Mouse (Mus musculus) bone marrow, adult 2 months (tissue): Measurements from ENCODE around the gene Sdr39u1. TPM values are rescaled to one million over a fixed set of nuclear protein-coding genes. Genes with fewer than 3 reads are reported as not detected.

Source experiments
- H3K27ac ChIP-seq: fragments of 200-500 bp; 2 replicates; pipeline ENCODE4 v1.5.1; 2012; ENCODE audit warnings: low read depth, mild to moderate bottlenecking, control low read depth, inconsistent platforms, low read length; ENCODE audit not compliant: control insufficient read depth, poor library complexity, insufficient read depth
- H3K4me1 ChIP-seq: fragments of 200-500 bp; 2 replicates; pipeline ENCODE4 v1.6.1; 2011; ENCODE audit warnings: low read length; ENCODE audit not compliant: control insufficient read depth, insufficient read depth
- H3K4me3 ChIP-seq: fragments of 200-500 bp; replicated peaks from 2 replicates; pipeline ENCODE3; 2011; ENCODE audit warnings: mild to moderate bottlenecking, low read depth, low read length, control low read depth; ENCODE audit not compliant: control insufficient read depth
- CTCF ChIP-seq: fragments of 200-500 bp; IDR thresholded peaks from 2 replicates; pipeline ENCODE4 v1.5.1; 2011; ENCODE audit warnings: low read length, control low read depth; ENCODE audit not compliant: control insufficient read depth, insufficient read depth
- POLR2A ChIP-seq: fragments of 200-500 bp; IDR thresholded peaks from 2 replicates; pipeline ENCODE4 v1.6.1; 2011; ENCODE audit warnings: low read depth, mild to moderate bottlenecking, control low read depth, low read length, borderline replicate concordance; ENCODE audit not compliant: control insufficient read depth
- WGBS: fragments of 180-500 bp; shearing (Covaris S2); methylation state at CpG from one replicate; pipeline ENCODE4 v1.1.7; 2018; 5-methylcytosine and 5-hydroxymethylcytosine counted together
- polyA plus RNA-seq: library from polyadenylated mRNA; stranded (reverse); fragments of >200 nt; gene quantifications from 2 replicates; pipeline ENCODE4 v1.2.4, GENCODE M21; 2011; ENCODE audit warnings: low replicate concordance; ENCODE audit not compliant: missing spikeins, insufficient read depth, insufficient read length

Sdr39u1 gene
- polyA plus RNA-seq, 1 experiment: 3.0 TPM

GRCm38 (mm10) chr14:55853621-55854285, 46.3 kb downstream of the Sdr39u1 start, which contains the start of gene Nynrin:
TSS of gene Nynrin (plus strand) at chr14:55854010.
- Histone ChIP-seq H3K4me3 (peak within 1 kb of the TSS; percentile 58), H3K4me1 (peaks cover 1% of the 10 kb centered on the region; the same call in 1 of the 2 replicates), H3K27ac (no peak within 1 kb of the TSS; the same call in 1 of the 2 replicates)
- 7% methylated on average over 32 of the region's 33 CpGs for WGBS
- TF ChIP-seq POLR2A: peak; percentile 14; the same call in 1 of the 2 replicates
- TF ChIP-seq CTCF: no peak

- Histone ChIP-seq H3K4me3 (no peak overlapping the region), H3K27ac (no peak overlapping the region), H3K4me1 (peaks cover 1% of the 10 kb centered on the region; the same call in 1 of the 2 replicates)
- TF ChIP-seq CTCF (no peak), POLR2A (no peak)
- WGBS: 32% methylated on average over 11 of the region's 11 CpGs
These were observed 47.2 kb downstream of the Sdr39u1 start for GRCm38 (mm10) chr14:55852646-55853551.

- H3K4me1 ChIP-seq: peaks cover 1% of the 10 kb centered on the region; the same call in 1 of the 2 replicates
- 83% methylated on average over 6 of the region's 6 CpGs for WGBS
- H3K4me3 ChIP-seq: no peak overlapping the region
- no peak overlapping the region for H3K27ac ChIP-seq
- TF ChIP-seq POLR2A: no peak
These were observed 49.2 kb downstream of the Sdr39u1 start for GRCm38 (mm10) chr14:55850885-55851284.

Other genes with a start within 250 kb of the Sdr39u1 start
- gene Mdp1, start 239.8 kb downstream of the Sdr39u1 start, polyA plus RNA-seq: 23.2 and 50.4 TPM in 2 replicates
- 7.3 and 18.3 TPM in 2 replicates for gene Gmpr2, start 228.4 kb downstream of the Sdr39u1 start, polyA plus RNA-seq
- gene Nedd8, start 228.2 kb downstream of the Sdr39u1 start, polyA plus RNA-seq: 173 and 183 TPM in 2 replicates
- gene Tinf2, start 218.5 kb downstream of the Sdr39u1 start, polyA plus RNA-seq: 25.4 and 38.1 TPM in 2 replicates
- gene Tgm1, start 186.4 kb downstream of the Sdr39u1 start, polyA plus RNA-seq: 1.1 and 5.1 TPM in 2 replicates
- 16.0 and 24.5 TPM in 2 replicates for gene Rabggta, start 178.0 kb downstream of the Sdr39u1 start, polyA plus RNA-seq
- 24.4 and 25.9 TPM in 2 replicates for gene Dhrs1, start 154.6 kb downstream of the Sdr39u1 start, polyA plus RNA-seq
- 14.3 and 14.5 TPM in 2 replicates for gene Nop9, start 154.6 kb downstream of the Sdr39u1 start, polyA plus RNA-seq
- gene Cideb, start 141.8 kb downstream of the Sdr39u1 start, polyA plus RNA-seq: 1.6 TPM in 1 of 2 replicates, not detected in the other
- 2.8 and 6.5 TPM in 2 replicates for gene Ltb4r2, start 138.9 kb downstream of the Sdr39u1 start, polyA plus RNA-seq
- gene Ltb4r1, start 134.3 kb downstream of the Sdr39u1 start, polyA plus RNA-seq: 34.1 and 77.0 TPM in 2 replicates
- 2.3 and 4.7 TPM in 2 replicates for gene Adcy4, start 116.2 kb downstream of the Sdr39u1 start, polyA plus RNA-seq
- gene Ripk3, start 111.4 kb downstream of the Sdr39u1 start, polyA plus RNA-seq: 27.7 and 38.9 TPM in 2 replicates
- 4.0 and 5.6 TPM in 2 replicates for gene Nfatc4, start 77.1 kb downstream of the Sdr39u1 start, polyA plus RNA-seq
- gene Nynrin, start 46.3 kb downstream of the Sdr39u1 start, polyA plus RNA-seq: 0.93 and 1.3 TPM in 2 replicates
- not detected in 2 replicates for gene Cbln3, start 15.9 kb downstream of the Sdr39u1 start, polyA plus RNA-seq
- gene Khnyn, start 15.3 kb downstream of the Sdr39u1 start, polyA plus RNA-seq: 12.6 and 28.3 TPM in 2 replicates
- gene Cma1, start 44.4 kb upstream of the Sdr39u1 start, polyA plus RNA-seq: not detected in 2 replicates
- not detected in 2 replicates for gene Cma2, start 50.7 kb upstream of the Sdr39u1 start, polyA plus RNA-seq
- gene Mcpt1, start 117.7 kb upstream of the Sdr39u1 start, polyA plus RNA-seq: not detected in 2 replicates
- not detected in 2 replicates for gene Mcpt9, start 130.2 kb upstream of the Sdr39u1 start, polyA plus RNA-seq
- gene Mcpt2, start 141.7 kb upstream of the Sdr39u1 start, polyA plus RNA-seq: not detected in 2 replicates
- not detected in 2 replicates for gene Mcpt4, start 162.0 kb upstream of the Sdr39u1 start, polyA plus RNA-seq
- 15.4 and 51.6 TPM in 2 replicates for gene Mcpt8, start 185.0 kb upstream of the Sdr39u1 start, polyA plus RNA-seq
- gene Ctsg, start 202.3 kb upstream of the Sdr39u1 start, polyA plus RNA-seq: 26.7 and 86.1 TPM in 2 replicates
- gene Gzme, start 220.3 kb upstream of the Sdr39u1 start, polyA plus RNA-seq: not detected in 2 replicates
- gene Gzmd, start 232.3 kb upstream of the Sdr39u1 start, polyA plus RNA-seq: not detected in 2 replicates